Mouse (Mus musculus) bone marrow, adult 2 months (tissue): ENCODE data around the gene Dusp27.

Experiments
- CTCF ChIP-seq: fragments of 200-500 bp; IDR thresholded peaks from 2 replicates; pipeline ENCODE4 v1.5.1; 2011; ENCODE audit warnings: low read length, control low read depth; ENCODE audit not compliant: control insufficient read depth, insufficient read depth
- POLR2A ChIP-seq: fragments of 200-500 bp; IDR thresholded peaks from 2 replicates; pipeline ENCODE4 v1.6.1; 2011; ENCODE audit warnings: low read depth, mild to moderate bottlenecking, control low read depth, low read length, borderline replicate concordance; ENCODE audit not compliant: control insufficient read depth

DNA sequence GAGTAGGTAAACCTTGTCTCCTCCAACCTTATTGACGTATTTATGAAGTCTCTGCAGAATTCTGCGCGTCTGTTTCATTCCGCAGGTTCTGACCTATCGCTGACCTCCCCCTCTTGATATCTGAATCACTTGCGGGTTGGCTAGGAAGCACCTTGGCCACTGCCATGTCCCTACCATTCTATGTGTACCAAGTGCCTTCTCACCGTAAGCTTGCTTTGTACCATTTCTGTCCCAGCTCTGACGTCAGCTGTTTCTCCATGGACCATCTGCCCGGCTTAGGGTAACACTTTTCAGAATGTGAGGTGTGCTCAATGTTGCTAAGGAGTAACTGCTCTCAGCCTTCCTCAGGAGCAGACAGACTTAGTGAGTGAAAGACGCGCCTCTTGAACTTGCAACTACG, 43.1 kb upstream of the Dusp27 start:
- TF ChIP-seq POLR2A (no peak), CTCF (no peak)
